Mouse (Mus musculus) gastrocnemius, postnatal 10 days (tissue): ENCODE data around the gene Chil1. TPM values are rescaled to one million over a fixed set of nuclear protein-coding genes. Genes with fewer than 3 reads are reported as not detected.

Experiments used
- DNase-seq: peaks from one replicate; pipeline ENCODE4 v3.0.0; 2021; ENCODE audit warnings: mixed read lengths
- total RNA-seq, 2 experiments: library from RNA; stranded (reverse); gene quantifications; 2 replicates each; pipeline ENCODE4 v1.2.3; 2021

Gene Chil1
- total RNA-seq, 2 experiments from 2014 or later = 1.9 TPM

DNA sequence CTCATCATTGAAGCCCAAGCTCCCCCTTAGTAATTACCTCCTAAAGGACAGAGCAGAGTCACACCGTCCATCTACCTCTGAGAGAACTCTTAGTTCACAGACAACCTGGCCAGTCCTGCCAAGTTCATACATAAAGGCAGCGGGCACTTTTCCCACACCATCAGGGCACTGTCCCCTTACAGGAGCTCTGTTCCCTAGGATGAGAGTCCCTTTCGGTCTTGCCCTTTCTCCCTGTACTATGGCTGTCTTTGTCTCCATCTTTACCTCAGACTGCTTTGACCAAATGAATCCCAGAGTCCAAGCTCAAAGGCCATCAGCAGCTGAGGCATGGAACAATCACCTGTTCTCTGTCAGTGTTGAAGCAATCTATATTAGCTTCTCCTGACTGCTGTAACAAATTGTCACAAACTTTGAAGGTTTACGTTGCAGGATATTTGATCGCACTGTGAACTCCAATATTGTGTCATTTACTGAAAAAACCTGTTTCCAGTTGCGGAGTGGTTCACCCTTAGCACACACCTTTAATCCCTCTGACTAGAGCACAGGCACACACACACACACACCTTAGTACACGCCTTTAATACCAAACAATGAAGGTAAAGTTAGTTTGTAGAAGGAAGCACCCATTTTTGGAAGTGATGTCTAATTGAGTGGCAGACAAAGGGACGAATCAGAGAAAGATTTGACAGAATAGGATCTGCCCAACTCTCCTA, 12.8 kb upstream of the Chil1 start:
- DNase-seq = no peak

DNA sequence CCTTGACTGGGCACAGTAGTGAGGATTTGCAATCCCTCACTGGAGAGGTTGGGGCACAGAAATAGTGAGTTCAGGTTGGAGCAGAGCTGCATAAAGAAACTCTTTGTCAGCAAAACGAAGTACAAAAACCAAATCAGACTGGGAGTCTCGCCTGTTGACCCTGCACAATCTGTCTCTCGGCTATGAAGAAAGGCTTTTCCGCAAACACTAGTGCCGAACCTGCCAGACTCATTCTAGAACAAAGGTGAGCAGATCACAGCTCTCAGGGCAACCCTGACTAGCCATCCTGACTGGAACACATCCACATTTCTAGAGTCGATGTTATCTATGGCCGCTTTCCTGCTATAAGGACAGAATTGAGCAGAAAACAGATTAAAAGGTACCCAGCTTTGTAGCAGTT, 8.9 kb upstream of the Chil1 start:
- DNase-seq = no peak

DNA sequence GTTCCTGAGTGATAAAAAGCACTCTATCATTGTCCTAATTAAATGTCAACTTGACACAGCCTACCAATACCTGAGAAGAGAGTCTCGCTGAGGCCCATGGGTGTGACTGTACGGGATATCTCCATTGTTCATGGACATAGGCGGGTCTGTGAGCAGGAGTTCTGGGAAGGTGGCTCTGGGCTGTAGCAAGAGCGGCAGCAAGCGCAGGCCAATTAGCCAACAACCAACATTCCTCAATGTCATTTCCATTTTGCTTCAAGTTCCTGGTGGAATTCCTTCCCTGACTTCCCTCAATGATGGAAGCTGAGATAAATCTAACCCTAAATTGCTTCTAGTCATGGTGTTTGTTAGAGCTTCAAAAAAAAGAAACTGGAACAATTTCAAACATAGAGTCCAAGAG, 4.0 kb upstream of the Chil1 start:
- no peak for DNase-seq

DNA sequence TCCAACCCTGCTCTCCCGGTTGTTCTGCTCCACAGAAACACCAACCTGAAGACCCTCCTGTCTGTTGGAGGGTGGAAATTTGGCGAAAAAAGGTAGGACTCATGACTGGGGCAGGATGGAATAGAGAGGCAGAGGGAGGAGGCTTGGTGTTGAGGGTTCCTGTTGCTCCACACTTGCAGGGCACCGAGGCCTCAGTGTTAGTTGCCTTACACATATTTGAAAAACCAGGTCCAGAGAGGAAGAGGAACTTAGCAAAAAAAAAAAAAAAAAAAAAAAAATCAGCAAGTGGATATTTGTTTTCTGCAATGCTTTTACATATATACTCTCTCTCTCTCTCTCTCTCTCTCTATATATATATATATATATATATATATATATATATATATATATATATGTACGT, 2.1 kb downstream of the Chil1 start:
- no peak for DNase-seq

DNA sequence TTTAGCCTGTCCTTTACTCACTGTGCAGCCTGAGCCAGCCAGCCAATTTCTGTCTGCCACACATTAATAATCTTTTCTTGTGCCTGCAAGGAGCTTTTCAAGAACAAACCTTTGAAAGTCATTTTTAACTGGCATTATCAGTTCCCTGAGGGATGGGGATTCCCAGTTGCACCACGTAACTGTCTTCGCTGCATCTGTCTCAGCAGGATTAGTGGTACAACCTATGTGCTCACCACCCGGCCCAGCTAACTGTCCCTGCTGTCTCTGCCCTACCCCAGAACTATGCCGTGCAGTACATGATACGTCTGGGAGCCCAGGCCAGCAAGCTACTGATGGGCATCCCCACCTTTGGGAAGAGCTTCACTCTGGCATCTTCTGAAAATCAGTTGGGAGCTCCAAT, 6.2 kb downstream of the Chil1 start:
- no peak for DNase-seq

DNA sequence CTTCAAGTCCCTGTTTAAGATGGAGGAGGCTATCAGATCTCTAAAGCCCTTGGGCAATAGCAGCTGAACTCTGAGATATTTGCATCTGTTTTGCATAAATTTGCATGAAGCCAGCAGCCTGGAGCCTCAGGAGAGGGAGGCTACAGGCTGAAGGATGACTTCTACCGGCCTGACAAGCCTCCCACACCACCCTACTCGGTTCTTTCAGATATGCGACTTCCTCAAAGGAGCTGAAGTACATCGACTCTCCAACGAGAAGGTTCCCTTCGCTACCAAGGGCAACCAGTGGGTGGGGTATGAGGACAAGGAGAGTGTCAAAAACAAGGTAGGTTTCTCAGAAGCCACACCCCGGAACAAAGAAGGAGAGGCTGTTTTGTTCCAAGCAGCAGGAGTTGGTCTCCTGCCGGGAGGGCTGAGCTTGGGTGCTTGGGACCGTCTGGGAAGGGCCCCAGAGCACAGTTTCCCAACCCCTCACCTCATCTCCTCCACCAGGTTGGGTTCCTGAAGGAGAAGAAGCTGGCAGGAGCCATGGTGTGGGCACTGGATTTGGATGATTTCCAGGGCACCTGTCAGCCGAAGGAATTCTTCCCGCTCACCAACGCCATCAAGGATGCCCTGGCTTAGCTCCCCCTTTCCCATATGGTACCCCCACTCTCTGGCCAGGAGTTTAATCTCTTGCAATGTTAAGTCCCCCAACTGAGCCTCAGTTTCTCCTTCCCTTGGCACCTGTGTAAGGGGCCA, 7.2 kb downstream of the Chil1 start:
- DNase-seq = no peak

DNA sequence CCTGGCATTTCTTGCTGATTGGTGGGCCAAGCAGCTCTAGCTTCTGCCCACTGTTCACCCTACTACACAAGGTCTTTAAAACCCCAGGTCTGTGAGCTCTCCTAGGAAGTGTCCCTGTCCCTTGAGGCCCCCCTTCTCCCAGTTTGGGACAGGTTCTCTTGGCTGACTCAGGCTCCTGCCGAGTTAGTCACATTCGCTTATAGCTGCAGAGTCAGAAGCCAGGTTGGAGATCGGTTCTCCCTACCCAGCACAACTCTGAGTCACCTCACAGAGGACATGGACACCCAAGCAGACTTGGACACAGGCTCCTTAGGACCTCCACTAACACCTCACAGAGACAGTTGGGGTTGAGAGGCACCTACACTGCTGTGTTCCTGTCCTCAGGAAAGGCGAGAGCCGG, 9.2 kb downstream of the Chil1 start:
- no peak for DNase-seq

DNA sequence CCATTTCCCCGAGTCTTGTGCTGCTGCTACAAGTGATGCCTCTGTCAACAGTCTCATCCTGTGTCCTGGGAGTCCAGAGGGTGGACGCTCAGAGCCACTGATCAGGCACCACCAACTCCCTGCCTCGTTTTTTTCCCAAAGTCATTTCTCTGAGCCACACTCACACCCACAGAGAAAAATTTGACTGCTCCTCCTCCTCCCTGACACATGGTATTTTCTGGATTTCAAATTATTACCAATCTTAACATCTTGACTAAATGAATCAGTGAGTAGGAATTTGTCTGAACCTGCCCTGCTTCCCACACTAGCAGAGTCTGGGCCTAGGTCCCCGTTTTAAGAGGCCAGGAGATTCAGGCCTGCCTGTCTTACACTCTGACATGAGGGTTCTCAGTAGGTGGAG, 10.0 kb downstream of the Chil1 start:
- DNase-seq = no peak

DNA sequence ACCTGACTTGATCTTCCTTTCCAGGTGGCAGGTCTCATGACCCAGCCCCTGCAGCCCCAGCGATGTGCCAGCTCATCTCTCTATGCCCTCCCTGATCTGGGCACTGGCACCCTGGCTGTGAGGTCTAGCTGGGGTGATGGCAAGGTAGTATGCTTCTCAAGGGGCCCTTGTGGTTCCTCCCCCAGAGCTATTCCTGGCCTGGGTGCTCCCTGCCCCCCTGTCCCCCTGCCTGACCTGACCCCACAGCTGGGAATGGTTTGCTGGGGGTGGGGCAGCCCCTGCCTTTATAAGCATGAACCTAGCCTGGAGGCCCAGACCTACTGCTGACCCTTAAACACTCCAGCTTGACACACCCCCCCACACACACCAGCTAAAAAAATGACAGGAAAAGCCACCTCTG, 11.2 kb downstream of the Chil1 start, which contains the start of gene Mybph:
TSS of gene Mybph (plus strand) at position 323 of the 400 bp plus-strand sequence.
- no peak for DNase-seq

DNA sequence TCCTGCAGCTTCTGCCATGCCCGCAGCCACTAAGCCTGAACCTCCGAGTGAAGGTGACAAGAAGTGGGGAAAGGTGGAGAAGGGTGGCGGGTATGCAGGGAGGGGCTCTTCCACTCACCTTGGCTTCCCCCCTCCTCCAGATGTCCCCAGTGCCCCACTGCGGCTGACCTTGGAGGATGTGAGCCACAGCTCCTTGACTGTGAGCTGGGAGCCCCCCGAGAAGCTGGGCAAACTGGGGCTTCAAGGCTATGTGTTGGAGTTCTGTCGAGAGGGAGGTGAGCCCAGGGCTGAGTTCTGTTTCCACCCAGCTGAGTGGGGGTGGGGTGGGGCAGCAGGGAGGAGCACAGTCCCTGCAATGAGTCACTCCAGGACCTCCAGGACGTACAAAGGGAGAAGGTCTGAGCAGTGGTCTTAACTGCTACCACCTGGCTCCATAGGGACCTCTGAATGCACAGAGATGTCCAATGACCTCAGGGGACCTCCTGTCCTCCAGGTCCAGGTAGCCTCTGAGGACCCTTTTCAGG, 11.8 kb downstream of the Chil1 start:
- no peak for DNase-seq

DNA sequence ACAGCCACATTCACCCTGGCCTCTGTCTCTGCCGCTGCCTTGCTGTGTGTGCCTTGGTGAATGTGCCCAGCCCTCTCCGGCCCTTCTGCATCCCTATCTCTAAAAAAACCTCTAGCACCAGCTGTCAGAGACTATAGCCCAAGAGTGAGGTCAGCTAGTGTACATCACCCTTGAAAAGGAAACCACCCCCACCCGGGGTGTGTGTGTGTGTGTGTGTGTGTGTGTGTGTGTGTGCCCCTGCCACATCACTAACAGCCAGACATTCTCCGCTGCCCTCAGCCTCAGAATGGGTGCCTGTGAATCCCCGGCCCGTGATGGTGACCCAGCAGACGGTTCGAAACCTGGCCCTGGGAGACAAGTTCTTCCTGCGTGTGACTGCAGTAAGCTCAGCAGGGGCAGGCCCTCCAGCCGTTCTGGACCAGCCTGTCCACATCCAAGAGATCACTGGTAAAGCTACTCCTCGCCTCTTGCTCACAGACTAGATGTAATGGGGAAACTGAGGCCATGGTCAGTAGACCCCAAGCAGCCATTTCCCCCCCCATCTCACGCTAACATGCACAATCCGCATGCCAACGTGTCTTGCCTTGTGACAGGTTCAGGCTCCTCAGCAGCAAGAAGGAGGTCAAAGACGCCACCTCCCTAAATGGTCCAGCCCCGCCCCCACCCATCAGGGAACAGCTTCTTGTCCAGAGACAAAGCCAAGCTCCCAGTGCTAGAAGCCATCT, 12.5 kb downstream of the Chil1 start:
- peak; percentile 34 for DNase-seq

DNA sequence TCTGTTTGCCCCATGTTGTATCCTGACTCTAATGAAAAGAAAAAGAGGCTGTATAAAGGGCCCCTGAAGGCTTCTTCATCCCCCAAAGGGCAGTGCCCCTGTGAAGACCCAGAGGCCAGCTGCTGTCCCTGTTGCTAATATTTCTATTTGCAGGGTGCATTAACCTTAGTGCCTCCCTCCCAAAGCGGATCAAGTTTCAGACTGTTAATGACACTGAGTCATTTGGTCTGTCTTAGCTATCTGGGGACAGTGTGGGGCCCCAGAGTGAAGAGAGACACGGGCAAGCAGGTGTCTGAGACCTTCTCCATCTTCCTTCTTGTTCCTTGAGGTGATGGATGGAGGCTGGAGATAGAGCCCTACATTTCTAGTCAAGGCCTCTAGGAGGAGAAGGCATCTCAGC, 13.1 kb downstream of the Chil1 start:
- no peak for DNase-seq

DNA sequence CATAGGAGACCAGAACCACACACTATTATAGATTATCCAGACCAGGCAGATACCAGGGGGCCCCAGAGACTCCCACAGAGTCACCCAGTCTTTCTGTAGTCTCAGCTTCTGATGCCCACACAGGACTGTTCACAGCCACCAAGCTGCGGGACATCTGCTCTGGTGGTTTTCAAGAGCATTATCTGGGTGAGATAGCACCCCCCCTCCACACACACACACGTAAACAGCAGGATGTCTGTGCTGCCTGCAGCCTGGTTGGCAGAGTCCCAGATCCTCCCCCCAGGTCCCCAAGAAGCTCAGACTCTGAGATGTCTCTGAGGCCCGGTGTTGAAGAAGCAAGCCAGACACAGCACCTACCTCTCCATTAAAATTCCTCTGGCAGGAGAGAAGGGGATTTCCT, 13.6 kb downstream of the Chil1 start:
- DNase-seq = peak; percentile 45

DNA sequence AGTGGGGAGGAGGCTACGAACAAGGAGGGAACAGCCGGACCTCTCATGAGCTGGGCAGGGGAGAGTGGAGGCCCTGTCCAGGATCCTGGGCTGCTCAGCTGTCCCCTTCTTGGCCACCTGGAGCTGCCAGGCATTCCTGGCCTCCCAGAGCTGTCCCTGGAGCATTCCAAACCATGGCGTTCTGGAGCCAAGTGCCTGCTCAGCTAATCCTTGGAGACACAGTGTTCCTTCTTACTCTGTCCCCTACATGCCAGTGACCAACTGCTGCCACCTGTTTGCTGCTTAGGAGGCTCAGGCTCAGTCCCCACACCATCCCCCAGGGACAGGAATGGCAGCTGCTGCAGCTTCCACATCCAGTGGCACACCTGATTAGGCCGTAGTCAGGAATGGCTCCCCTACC, 14.0 kb downstream of the Chil1 start:
- peak; percentile 65 for DNase-seq

DNA sequence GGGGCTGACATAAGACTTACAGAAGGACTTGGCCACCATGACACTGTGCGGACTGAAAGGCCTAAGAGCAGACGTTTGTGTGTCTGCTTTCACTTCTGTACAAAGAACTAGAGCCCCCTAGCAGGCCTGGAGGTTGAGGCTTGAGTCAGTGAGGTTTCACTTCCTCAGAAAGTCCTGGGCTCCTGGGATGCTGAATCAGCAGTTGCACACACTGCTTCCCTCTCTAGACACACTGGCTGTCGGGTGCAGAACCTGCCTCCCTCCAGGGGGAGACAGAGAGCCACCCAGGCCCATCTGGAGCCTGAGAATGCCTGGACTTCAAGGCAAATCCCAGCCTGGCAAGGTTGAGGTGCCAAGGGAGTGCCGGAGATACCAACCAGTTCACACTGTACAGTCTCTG, 14.4 kb downstream of the Chil1 start:
- peak; percentile 76 for DNase-seq

DNA sequence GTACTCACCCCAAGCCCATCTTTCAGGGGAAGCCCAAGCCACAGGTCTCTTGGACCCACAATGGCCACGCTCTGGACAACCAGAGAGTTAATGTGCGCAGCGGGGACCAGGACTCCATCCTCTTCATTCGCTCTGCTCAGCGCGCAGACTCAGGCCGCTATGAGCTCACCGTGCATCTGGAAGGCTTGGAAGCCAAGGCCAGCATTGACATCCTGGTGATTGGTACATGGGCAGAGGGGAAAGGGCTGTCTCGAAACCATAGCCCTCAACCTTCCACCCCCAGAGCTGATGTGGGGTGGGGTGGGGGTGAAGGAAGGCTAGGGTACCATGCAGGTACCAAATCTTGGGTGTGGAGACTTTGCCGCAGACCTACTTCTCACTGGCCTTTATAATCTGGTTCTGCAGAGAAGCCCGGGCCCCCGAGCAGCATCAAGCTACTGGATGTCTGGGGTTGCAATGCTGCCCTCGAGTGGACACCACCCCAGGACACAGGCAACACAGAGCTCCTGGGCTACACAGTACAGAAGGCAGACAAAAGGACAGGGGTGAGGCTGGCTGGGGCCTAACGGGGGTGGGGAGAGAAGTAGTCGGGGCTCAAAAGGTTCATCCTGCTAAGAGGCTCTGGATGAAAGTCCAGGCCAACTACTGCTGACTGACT, 15.5 kb downstream of the Chil1 start:
- DNase-seq = no peak

DNA sequence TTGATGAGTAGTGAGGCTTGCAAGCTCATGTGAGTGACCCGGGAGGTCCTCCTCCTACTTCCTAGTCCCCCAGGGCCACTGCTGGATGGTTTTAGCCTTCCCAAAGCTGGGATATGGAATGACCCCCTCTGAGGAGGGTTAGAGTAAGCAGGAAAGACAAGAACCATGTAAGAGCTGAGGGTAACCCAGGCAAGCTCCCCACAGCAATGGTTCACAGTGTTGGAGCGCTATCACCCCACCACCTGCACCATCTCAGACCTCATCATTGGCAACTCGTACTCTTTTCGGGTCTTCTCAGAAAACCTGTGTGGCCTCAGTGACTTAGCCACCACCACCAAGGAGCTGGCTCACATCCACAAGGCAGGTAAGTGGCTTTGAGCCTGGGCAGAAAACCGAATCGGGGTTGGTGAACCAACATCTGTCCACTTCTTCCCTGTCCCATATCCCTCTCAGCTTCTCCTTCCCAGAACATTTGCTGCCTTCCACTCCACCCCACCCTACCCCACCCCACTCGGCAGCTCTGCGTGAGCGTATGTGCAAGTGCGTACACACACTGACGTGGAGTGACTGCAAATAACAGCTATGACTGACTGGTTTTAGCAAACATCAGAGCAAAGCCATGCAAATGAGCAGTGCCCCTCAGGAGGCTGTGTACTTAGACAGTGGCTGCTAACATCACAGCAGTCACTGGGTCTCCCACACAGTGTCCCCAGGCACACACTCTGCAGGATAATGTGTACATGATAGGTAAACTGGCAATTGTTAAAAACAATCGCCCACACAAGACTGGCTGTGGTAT, 16.4 kb downstream of the Chil1 start:
- no peak for DNase-seq

DNA sequence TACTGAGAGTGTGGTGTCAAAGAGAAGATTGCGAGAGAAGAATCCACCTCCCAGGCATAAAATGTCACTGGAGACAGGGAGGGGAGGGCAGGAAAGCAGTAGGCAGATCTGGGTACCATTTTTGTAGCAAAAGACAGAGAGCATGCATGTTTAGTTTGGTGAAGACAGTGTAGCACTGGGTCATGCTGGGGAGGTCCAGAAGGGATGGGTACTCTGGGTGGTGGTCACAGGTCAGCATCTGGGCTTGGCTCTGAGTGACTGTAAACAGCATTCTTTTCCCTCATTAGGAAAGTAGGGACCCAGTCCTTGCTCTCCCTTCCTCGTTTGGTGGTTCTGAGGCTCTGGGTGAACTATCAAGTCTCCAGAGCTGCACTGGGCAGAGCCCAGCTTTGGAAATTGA, 18.5 kb downstream of the Chil1 start:
- no peak for DNase-seq

DNA sequence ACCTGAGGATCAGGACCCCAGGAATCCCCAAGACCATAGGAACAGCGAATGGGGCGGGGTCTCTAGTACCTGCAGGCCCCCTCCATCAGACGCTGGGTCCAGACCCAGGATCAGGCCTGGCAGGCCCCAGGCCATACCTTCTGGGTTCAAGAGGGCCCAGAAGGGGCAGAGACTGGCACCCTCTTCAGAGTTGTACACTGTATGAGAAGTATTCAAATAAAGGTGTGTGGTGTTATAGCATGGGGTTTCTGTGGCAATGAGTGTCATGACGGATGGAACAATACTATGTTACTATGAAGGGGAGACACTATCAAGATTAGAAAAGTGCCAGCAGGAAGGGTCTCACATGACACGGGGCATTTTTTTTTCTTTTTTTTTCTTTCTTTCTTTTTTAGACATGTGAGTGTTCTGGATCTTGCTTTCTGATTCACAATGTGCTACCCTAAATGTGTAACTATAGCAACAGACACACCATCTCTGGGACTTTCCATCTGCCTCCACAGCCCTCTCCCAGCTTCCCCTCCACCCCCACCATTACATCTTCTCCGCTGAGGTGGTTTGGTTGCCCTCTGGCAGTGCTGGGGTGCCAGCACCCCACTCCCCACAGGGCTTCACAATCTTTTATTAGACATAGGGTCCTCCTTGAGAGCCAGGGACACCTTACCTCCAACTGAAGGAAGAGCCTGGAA, 19.2 kb downstream of the Chil1 start:
- no peak for DNase-seq

DNA sequence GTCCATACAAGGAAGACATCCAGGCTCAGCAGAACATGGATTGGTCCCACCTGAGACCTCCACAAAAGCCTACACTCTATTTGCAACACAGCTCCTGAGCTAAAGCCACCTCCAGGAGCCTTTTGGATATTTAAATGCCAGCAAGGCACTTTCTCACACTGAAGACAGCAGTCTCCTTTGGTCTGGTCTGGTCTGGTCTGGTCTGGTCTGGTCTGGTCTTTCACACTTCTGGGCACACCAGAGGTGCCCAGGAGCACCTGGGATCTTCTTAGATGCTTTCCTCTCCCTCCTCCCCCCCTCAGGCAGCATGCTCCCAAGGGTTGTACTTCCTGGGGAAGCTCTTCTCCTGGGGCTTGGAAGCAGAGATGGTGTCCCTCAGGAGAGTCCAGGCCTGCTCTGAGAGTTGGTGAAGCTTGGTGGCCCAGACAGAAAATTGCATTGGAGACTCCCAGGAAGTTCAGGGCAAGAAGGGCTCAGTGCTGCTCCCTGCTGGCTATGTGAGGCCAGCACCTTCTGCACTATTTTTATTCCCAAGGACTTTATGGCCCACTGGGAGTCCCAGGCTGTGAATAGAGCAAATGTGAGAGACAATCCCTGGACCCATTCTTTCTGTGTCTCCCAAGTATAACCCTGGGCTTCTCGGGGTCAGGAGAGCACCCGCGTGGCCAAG, 19.9 kb downstream of the Chil1 start:
- DNase-seq = peak; percentile 74
